Mouse (Mus musculus): Measurements from ENCODE around the gene Tpx2. TPM values are rescaled to one million over a fixed set of nuclear protein-coding genes. Genes with fewer than 3 reads are reported as not detected.

The Tpx2 gene
- polyA plus RNA-seq, 1 experiment from 2014 or later = 15.1 TPM

DNA sequence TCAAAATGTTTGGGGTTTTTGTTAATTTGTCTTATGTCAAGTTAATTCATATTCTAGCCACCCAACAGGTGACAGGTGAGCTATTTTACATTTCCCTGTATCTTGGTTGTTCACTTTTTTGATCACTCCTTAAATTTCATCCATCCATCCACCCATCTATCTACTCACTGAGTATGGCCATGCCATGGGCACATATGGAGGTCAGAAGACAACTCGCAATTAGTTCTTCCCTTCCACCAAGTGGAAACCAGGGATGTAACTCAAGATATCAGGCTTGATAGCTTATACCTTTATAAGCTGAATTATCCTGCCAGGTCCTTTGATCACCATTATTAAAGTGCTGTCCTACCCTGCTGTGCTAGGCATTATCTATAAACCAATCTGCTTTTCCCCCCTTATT is 24.0 kb upstream of the Tpx2 start:
- Histone ChIP-seq H3K4me3 (no peak overlapping the region), H3K4me2 (peak overlapping the region; percentile 18; the same call in 1 of the 2 replicates), H3K9me3 (no peaks in the 10 kb centered on the region), H3K27me3 (no peaks in the 10 kb centered on the region), H3K27ac (replicated peaks) (no peak overlapping the region), H3K36me3 (peaks cover 38% of the 10 kb centered on the region), H3K4me1 (replicated peaks) (peaks cover 96% of the 10 kb centered on the region), H3K9ac (no peak overlapping the region)
- WGBS = 96% methylated on average over 1 of the region's 1 CpGs
- no peak for ATAC-seq (ENCODE audit: low read depth)

DNA sequence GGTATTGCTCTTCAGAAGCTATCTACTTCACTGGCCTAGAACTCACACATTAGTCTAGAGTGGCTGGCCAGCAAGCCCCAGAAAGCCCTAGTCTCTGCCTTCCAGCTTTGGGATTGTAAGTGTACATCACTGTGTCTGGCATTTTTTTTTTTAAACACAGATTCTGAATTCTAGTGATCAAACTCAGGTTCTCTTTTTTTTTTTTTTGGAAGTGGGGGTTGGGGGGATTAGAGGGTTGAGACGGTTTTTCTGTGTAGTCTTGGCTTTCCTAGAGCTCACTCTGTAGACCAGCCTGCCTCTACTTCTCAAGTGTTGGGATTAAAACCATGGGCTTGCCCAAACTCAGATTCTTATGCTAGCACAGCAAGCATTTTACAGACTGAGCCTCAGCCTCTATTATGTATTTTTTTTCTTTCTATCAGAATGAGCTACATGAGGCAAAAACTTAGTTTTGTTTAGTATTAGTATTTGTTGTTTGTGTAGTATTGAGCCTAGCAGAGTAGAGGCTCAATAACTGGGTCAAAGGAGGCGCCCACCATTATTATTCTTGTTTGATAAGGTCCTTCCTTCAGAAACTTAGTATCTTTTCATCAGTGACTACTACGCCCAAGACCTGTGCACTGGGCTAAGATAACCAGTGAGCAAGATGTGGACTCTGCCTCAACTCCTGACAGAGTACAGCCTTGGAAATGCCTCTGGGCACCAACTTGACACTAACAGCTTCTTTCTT is 23.2 kb upstream of the Tpx2 start:
- Histone ChIP-seq H3K27ac (replicated peaks) (no peak overlapping the region), H3K4me1 (replicated peaks) (peaks cover 96% of the 10 kb centered on the region), H3K27me3 (no peaks in the 10 kb centered on the region), H3K4me2 (peak overlapping the region; percentile 18), H3K4me3 (no peak overlapping the region), H3K9ac (no peak overlapping the region; the same call in 1 of the 2 replicates), H3K36me3 (peaks cover 29% of the 10 kb centered on the region), H3K9me3 (no peaks in the 10 kb centered on the region)
- 90% methylated on average over 3 of the region's 3 CpGs for WGBS
- ATAC-seq (ENCODE audit: low read depth) = no peak

DNA sequence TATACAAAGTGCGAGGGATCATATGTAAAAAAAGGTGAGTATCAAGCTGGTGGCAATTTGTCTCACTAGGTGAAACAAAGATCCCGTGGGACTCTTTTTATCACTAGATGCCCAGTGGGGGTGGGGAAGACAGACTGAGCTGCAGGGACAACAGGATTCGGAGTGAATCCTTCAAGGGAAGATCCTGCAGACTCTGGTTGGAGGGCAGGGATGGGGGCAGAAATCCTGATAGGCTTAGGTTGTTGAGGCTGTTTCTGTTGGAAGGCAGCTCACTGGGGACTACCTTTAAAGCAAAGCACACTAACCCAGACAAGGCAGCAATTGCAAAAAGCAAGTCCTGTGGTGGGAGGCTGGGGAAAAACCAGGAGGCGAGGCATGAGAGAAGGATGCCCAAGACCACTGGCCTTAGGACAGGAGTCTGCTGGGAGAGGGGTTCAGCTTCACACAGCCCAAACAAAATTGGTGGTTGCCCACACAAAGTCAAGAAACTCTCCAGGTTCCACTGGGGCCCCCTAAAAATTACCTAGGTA is 22.5 kb upstream of the Tpx2 start:
- H3K4me1 ChIP-seq (replicated peaks) = peaks cover 94% of the 10 kb centered on the region
- no peak for ATAC-seq (ENCODE audit: low read depth)
- H3K4me2 ChIP-seq = peak overlapping the region; percentile 77
- no peaks in the 10 kb centered on the region for H3K9me3 ChIP-seq
- WGBS = 74% methylated on average over 4 of the region's 4 CpGs
- no peak overlapping the region for H3K27ac ChIP-seq (replicated peaks)
- H3K4me3 ChIP-seq = no peak overlapping the region
- peaks cover 23% of the 10 kb centered on the region for H3K36me3 ChIP-seq
- no peak overlapping the region; the same call in 1 of the 2 replicates for H3K9ac ChIP-seq
- no peaks in the 10 kb centered on the region for H3K27me3 ChIP-seq

DNA sequence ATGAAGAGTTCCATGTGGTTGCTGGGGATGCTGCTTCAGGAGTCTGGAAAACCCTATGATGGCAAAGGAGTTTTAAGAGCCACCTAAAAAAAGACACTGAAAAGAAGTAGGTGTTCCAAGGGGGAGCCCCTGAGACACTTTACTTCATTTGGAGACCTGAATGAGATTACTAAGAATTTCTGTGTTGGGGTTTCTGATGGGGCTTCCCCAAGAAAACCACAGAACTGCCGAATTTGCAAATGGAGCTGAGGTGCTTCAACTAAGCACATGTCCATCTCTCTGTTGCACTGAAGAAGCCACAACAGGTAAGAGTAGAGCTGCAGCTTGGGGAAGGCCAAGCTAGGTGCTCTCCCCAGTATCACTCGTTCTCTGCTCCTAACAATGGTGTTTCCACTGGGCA is 22.1 kb upstream of the Tpx2 start:
- H3K9me3 ChIP-seq = no peaks in the 10 kb centered on the region
- H3K9ac ChIP-seq = no peak overlapping the region
- H3K4me3 ChIP-seq = no peak overlapping the region
- H3K4me1 ChIP-seq (replicated peaks) = peaks cover 89% of the 10 kb centered on the region
- no peak overlapping the region for H3K27ac ChIP-seq (replicated peaks)
- WGBS = 92% methylated on average over 2 of the region's 2 CpGs
- no peak for ATAC-seq (ENCODE audit: low read depth)
- H3K27me3 ChIP-seq = no peaks in the 10 kb centered on the region
- H3K36me3 ChIP-seq = peaks cover 21% of the 10 kb centered on the region; the same call in 1 of the 2 replicates
- H3K4me2 ChIP-seq = peak overlapping the region; percentile 77

DNA sequence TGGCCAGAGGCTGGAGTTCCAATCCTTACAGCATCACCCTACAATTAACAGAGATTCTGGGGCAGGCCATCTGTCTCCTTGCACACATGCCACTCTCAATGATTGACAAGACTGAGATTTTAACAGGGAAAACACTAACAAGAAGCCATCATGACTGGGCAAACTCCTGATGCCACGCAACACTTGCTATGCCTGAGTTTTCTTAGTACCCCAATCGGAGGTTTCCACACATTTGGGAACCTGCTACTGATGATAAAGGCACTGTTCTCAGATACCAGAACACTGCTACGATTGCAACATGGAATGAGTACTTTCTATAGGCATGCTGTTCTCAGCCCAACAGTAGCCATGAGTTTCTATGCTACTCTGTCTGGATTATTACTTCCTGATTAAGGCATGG is 21.3 kb upstream of the Tpx2 start:
- Histone ChIP-seq H3K9me3 (no peaks in the 10 kb centered on the region), H3K27ac (replicated peaks) (no peak overlapping the region), H3K36me3 (peaks cover 16% of the 10 kb centered on the region; the same call in 1 of the 2 replicates), H3K4me3 (peak overlapping the region; percentile 80), H3K27me3 (no peaks in the 10 kb centered on the region), H3K9ac (no peak overlapping the region; the same call in 1 of the 2 replicates), H3K4me1 (replicated peaks) (peaks cover 81% of the 10 kb centered on the region), H3K4me2 (peak overlapping the region; percentile 77)
- no peak for ATAC-seq (ENCODE audit: low read depth)
- WGBS = 87% methylated on average over 3 of the region's 3 CpGs

DNA sequence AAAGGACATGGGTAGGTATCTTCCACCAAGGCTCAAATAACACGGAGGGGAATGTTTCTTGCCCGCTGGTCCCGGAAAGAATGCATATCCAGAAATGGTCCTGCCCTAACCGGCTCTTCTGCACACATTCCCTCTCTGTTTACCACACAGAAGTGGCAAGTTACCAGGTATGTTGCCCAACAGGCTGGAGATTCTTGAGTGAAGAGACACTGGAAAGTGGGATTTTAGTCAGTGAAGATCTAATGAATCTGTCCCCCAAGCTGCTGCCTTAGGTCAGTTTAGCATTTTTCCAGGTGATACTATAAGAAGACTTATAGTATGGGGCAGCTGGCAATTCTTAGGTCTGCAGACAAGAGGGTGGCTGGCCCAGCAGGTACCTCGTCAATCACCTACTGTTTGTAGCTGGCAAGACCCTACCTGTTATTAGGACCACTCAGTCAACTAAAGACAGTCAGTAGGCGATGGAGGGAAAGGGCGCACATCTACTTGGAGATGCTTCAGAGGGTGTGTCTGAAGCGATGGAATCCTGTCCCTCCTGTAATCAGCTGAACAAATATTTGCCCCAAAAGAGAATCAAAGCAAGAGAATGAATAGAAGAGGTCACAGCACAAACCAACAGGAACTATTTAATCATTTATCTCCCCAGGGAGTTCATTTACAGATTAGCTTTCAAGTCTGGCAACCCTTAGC is 20.3 kb upstream of the Tpx2 start:
- H3K9me3 ChIP-seq = no peaks in the 10 kb centered on the region
- no peak for ATAC-seq (ENCODE audit: low read depth)
- H3K27ac ChIP-seq (replicated peaks) = no peak overlapping the region
- H3K4me3 ChIP-seq = peak overlapping the region; percentile 80
- 77% methylated on average over 8 of the region's 8 CpGs for WGBS
- peak overlapping the region; percentile 94 for H3K9ac ChIP-seq
- peaks cover 11% of the 10 kb centered on the region; the same call in 1 of the 2 replicates for H3K36me3 ChIP-seq
- no peaks in the 10 kb centered on the region for H3K27me3 ChIP-seq
- peaks cover 72% of the 10 kb centered on the region for H3K4me1 ChIP-seq (replicated peaks)
- H3K4me2 ChIP-seq = peak overlapping the region; percentile 77

DNA sequence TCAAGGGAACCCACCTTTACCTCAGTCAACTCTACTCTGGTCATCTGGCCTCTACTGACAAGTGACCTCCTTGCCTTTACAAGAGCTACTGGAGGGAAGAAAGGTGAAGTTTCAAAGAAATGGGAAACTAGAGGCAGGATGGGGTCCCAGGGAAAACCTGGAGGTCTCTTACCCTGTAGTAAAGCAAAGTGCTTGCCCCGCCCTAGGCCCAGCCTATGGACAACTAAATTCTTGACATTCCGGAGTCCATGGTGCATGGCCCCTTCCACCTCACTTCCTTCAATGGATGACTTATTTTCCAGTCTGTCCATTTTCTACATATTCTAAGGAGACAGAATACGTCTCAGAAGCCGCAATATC is 19.8 kb upstream of the Tpx2 start:
- 66% methylated on average over 4 of the region's 4 CpGs for WGBS
- Histone ChIP-seq H3K4me2 (peak overlapping the region; percentile 77), H3K4me1 (replicated peaks) (peaks cover 68% of the 10 kb centered on the region), H3K9me3 (no peaks in the 10 kb centered on the region), H3K27ac (replicated peaks) (no peak overlapping the region), H3K27me3 (no peaks in the 10 kb centered on the region), H3K4me3 (peak overlapping the region; percentile 80), H3K36me3 (peaks cover 11% of the 10 kb centered on the region; the same call in 1 of the 2 replicates), H3K9ac (peak overlapping the region; percentile 94)
- ATAC-seq (ENCODE audit: low read depth) = no peak

DNA sequence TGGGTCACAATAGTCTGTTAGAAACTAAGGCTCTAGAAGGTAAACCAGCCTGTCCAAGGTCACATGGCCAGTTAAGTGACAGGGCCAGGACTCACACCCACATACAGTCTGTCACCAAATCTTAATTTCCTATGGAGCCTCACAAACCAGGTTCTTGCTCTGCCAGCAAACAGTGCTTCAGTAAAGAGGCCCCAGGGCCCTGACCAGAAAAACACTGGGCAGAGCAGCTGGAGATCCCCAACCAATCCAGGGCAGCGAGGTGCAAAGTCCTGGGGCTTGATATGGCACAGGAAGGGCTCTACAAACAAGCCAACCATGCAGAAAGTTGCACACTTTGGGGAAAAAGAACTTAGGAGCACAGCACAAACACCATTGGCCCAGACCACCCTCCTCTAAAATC is 19.2 kb upstream of the Tpx2 start:
- H3K27ac ChIP-seq (replicated peaks) = no peak overlapping the region
- peaks cover 65% of the 10 kb centered on the region for H3K4me1 ChIP-seq (replicated peaks)
- H3K9ac ChIP-seq = peak overlapping the region; percentile 94
- H3K36me3 ChIP-seq = peaks cover 11% of the 10 kb centered on the region; the same call in 1 of the 2 replicates
- no peak for ATAC-seq (ENCODE audit: low read depth)
- WGBS = 67% methylated on average over 1 of the region's 1 CpGs
- H3K4me2 ChIP-seq = peak overlapping the region; percentile 77
- no peaks in the 10 kb centered on the region for H3K9me3 ChIP-seq
- H3K27me3 ChIP-seq = no peaks in the 10 kb centered on the region
- H3K4me3 ChIP-seq = peak overlapping the region; percentile 80

DNA sequence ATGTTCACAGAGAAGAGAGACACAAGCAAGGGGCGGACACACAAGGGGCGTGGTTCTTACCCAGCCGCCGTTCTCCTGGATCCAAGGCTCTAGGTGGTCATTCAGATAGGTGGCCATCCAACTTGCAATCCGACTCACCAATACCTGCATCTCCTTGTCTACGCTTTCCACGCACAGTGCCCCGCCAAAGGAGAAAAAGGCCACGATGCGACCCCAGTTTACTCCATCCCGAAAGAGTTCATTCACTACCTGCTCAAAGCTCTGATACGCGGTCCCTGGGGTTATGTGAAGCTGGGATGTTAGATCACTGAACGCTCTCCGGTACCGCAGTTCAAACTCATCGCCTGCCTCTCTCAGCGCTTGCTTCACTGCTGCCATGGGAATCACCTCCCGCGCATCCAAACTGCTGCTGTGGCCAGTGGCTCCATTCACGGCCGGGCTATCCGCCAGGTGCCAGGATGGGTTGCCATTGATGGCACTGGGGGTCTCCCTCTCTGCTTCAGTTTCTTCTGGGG is 18.3 kb upstream of the Tpx2 start:
- H3K9me3 ChIP-seq = no peaks in the 10 kb centered on the region
- peaks cover 11% of the 10 kb centered on the region; the same call in 1 of the 2 replicates for H3K36me3 ChIP-seq
- ATAC-seq (ENCODE audit: low read depth) = no peak
- peak overlapping the region; percentile 77 for H3K4me2 ChIP-seq
- peaks cover 56% of the 10 kb centered on the region for H3K4me1 ChIP-seq (replicated peaks)
- peak overlapping the region; percentile 80 for H3K4me3 ChIP-seq
- H3K27me3 ChIP-seq = no peaks in the 10 kb centered on the region
- H3K27ac ChIP-seq (replicated peaks) = peak overlapping the region; percentile 99
- peak overlapping the region; percentile 94 for H3K9ac ChIP-seq
- WGBS = 52% methylated on average over 23 of the region's 23 CpGs

DNA sequence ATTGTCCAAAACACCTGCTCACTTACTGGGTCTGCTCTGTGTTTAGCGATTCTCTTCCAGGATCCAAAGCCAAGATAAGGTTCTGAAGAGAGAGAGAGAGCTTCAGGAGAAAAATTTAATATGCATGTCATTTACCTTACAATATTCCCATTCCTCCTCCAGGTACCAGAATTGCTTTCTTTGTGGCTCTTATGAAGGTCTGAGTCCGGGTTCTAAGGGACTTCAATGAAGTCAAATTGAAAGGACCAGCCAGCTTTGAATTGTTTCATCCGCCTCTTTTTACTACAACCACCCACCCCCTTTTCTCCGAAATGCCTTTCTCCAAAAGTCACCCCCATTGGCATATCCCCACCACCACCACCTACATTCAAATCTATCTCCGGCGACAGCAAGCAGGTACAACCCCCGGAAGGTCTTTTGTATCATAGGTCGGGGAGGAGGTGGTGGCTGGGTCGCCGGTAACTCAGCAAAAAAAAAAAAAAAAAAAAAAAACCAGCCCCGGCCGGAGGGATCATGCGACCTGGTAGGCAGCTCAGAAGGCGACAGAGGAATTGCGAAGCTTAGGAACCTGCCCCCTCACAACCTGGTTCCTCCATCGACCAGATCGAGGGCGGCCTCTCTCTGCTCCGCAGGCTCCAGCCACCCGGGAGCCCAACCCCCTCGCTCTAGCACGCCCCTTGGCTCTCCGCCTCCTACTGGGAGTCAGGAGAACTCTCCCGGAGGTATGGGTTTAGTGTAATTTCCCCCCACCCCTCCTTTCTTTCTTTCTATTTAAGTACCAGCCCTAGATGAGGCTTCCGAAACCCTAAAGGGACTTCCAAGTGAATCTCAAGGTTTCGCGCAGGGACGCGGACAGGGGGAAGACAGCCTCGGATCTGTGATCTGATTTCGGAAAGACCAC is 17.5 kb upstream of the Tpx2 start:
- Histone ChIP-seq H3K4me2 (peak overlapping the region; percentile 77), H3K27me3 (no peaks in the 10 kb centered on the region), H3K9me3 (no peaks in the 10 kb centered on the region), H3K27ac (replicated peaks) (peak overlapping the region; percentile 99), H3K9ac (peak overlapping the region; percentile 94), H3K36me3 (peaks cover 11% of the 10 kb centered on the region; the same call in 1 of the 2 replicates), H3K4me3 (peak overlapping the region; percentile 80), H3K4me1 (replicated peaks) (peaks cover 47% of the 10 kb centered on the region)
- ATAC-seq (ENCODE audit: low read depth) = peak; percentile 86
- WGBS = 2% methylated on average over 27 of the region's 31 CpGs

Measured in neural tube, embryonic 13.5 days (tissue).